Mouse (Mus musculus) thymus, postnatal 10 days (tissue): Measurements from ENCODE around the gene Ddx19b.
"Not testable (repeated sequence)": the region's sequence is repeated elsewhere in the genome, so short reads cannot be mapped to it uniquely, and the experiment has no call there.

Source experiments
- DNase-seq, 2 experiments: peaks; one replicate each; pipeline ENCODE4 v3.0.0; 2021; ENCODE audit warnings: low spot score in 2 of 2

Ddx19b gene

DNA sequence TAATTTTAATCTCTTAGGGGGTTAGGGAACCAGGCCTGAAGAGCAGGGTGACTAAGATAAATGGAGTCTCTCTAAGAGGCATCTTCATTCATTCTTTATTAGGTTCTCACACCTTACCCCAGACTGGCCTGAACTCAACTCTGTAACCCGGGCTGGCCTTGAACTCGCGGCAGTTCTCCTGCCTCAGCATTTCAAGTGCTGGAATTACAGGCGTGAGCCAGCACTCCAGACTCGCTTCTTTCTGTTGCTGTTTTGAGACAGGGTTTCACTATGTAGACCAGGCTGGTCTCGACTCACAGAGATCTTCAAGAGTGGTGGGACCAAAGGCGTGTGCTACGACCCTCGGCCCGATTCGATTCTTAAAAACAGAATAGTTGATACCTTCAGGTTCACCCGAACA is 2.7 kb upstream of the Ddx19b start:
- peak in 1 of 2 experiments; percentile 15 for DNase-seq

DNA sequence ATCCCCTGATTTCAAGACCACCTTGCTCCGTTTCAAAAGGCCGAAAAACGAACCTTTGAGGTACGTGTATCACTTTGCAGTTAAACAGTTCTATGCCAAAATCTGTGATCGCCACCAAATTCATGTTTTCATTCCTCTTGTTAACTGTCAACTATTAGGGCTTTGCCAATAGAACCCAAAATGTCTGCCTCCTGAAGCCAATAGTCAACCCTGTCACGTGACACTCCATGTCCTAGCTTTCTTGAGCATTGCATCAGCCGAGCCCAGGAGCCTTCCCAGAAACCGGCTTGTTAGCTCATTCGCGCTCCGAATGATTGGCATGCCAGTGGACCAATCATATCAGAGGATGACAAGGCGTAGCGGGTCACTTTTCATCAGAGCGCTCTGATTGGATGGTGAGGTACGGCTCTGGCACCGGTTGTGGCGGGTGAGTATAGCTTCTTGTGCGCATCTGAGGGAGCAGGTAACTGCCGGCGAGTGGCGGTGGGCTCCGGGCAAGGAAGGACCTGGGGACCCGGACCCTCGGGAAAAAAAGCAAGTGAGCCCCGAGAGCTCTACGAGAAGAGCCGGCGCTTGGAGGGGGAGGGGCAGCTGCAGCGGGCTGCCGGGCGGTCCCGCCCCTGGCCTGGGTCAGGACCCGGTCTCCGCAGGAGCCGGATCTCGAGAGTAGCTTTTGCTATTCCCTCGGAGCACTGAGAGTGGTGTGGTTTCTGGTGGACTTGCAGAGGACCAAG is 2.1 kb upstream of the Ddx19b start:
- peak; percentile 95 to 97 for DNase-seq

DNA sequence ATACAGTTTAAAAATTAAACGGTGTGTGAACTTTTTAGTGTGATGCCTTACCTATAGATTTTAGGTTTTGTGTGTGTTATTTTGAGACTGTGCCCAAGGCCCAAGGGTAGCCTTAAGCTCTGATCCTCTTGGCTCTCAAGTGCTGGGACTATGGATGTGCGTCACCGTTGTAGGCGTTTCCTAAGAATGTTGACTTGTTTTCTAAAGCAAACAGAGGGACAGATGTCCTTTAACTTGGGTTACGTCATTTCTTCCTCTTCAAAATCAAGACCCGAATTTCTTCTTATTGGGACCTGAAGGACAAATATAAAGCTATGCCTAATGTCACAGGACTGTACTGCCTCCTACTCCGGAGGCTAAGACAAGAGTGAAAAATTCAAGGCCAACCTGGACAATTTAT is 1.4 kb upstream of the Ddx19b start, which contains the start of gene Aars:
Gene Aars, plus strand, starts transcription at position 229 of the 400 bp plus-strand sequence.
- no peak for DNase-seq

DNA sequence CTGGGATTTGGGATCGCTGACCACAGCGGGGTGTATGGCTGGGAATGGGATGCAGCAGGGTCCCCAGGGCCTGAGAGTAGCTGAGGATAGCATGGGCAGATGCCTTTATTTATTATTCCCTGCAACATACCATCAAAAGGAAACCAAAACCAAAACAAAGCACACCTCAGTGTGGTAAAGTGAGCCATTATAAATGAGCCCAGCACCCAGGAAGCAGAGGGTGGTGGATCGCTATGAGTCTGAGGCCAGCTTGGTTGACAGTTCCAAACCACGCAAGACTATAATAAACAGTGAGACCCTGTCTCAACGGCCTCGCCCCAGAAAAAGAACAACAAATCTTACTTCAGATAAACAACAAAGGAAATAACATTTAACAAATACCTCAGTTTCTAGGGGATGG is 1.5 kb downstream of the Ddx19b start:
- DNase-seq = no peak

DNA sequence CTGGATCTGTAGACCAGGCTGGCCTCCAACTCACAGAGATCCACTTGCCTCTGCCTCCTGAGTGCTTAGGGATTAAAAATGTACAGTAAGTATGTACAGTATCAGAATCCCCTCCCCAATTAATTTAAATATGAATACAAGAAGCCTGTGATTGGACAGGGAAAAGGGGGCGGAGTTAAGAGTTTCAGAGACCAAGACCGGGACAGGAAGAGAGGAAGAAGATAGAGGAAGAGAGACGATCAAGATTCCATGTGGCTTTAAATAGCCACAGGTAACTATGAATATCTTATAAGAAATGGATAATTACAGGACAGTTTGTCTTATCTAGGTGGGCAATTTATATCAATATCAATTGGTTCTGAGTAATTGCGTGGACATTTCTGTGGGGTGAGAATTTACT is 2.0 kb downstream of the Ddx19b start:
- no peak for DNase-seq

DNA sequence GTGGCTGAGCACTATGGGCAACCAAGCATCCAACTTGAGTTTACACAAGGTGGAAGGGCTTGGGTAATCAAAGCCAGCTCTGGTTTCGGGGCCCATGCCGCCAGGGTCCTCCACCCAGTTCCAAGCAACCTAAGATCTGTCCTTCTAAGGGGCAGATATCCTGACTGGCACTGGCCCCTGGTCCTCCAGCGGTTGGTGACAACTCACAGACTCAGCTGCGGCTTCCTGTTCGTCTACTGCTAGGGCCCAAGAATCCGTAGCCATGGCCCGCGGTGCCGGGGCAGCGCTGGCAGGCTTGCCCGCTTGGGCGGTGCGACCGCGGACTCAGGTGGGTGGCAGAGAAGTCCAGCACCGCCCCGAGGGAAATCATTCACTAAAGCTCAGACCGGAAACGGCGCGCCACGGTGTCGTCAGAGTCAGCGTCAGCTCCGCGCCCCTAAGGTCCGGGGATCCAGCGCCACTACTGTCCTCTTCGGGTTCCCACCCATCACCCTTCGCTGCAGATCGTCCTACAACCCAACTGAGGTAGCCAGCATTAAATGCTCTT is 4.1 kb downstream of the Ddx19b start:
- DNase-seq = peak; percentile 43 to 70

DNA sequence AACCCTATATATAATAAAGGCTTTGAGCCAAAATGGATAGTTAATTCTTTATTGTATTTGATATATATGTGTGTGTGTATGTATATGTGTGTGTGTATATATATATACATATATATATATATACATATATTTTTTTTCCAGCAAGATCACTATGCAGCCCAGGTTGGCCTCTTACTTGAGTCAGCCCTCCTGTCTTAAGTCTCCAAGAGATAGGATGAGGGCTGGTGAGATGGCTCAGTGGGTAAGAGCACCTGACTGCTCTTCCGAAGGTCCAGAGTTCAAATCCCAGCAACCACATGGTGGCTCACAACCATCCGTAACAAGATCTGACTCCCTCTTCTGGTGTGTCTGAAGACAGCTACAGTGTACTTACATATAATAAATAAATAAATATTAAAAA is 4.9 kb downstream of the Ddx19b start:
- not testable (repeated sequence) for DNase-seq

DNA sequence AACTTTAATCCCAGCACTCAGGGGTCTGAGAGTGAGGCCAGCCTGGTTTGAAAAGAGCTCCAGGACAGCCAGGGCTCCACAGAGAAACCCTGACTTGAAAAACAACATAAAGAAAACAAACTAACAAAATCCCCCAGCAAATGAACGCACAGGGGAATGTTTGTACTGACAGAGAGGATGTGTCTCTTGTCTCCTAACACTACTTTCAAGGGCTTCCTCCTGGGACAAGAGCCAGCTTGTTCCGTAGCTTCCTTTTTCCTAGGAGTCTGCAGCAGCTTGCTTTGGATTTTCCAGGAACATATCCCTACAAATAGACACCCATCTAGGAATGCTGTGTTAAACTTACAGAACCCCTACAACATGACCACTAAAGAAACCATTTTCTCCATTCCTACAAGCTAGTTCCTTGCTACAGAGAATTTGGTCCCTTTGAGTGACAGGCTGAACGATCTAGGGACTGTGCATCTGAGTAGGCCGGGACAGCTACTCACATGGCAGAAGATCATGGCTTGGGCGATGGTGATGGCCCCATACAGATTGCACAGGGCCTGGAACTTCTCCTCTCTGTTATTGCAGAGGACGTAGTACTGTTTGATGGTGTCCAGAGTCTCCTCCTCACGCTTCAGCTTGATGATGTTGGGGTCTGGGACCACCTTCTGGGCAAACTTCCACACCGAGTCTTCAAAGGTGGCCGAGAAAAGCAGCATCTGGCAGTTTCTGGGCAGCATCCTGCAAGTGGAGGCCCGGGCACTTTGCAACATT is 21.1 kb downstream of the Ddx19b start:
- DNase-seq = not testable (repeated sequence)

DNA sequence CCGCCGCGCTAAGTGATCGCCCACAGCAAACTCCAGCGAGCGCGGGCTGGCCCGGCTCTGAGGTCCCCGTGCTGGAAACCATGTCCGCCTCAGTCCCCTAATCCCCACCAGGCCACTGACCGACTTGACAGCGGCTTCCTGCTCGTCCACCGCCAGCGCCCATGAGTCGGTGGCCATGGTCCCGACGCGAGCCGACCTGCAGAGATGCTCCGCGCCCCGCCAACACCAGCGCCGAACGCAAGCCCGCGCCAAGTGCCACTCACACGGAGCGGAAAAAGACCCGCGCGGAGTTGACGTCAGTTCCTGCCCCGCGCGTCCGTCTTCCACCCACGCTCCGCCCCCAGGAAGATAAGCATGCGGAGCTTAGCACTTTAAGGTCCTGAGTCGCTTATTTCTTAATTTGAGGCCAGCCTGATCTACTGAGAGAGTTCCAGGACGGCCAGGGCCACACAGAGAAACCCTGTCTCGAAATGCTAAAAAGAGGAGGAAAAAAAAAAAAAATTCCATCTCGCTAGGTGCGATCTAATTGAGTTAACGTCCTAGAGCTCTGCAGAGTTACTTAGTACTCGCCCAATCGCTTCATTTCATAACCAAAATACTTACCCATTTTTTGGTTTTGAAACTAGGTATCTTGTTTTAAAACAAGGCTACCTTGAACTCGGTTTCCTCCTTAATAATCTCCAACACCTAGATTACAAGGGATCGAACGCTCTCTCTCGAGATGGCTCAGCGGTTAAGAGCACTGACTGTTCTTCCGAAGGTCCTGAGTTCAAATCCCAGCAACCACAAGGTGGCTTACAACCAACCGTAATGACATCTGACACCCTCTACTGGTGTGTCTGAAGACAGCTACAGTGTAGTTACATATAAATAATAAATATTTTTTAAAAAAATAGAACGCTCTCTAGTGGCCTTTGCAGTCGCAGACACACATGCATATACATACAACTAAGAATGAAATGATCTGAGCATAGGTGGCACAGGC is 33.7 kb downstream of the Ddx19b start, which contains the start of gene Ddx19a:
Gene Ddx19a, minus strand, starts transcription at position 254 of the 985 bp plus-strand sequence.
- peak; percentile 80 to 83 for DNase-seq

DNA sequence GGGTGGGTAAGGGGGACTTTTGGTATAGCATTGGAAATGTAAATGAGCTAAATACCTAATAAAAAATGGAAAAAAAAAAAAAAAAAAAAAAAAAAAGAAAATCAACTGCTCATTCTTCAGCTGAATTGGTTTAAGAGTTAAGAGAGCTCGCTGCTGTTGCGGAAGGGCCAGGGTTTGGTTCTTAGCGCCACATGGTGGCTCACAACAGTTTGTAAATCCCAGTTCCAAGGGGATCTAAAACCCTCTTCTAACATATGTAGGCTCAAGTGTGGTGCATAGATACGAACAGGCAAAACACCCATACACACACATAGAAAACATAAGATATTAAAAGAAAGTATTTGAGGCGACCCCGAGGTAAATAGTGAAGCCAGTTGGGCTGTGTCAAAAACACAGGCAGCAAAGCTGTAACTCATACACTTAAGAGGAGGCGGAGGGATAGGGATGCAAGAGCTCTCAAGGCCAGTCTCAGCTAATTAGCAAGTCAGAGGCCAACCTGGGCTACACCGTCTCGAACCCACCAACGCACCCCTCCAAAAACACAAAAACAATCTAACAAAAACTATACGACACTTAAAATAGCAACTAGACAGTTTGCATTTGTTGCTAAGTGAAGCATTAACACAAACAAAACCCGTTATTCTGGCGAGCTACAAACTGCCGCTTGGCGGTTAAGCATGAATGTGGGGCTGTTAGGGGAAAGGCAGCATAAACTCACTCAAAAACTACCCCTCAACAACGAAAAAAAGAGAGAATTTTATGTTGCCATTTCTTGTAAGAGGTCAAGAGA is 34.7 kb downstream of the Ddx19b start:
- no peak for DNase-seq

DNA sequence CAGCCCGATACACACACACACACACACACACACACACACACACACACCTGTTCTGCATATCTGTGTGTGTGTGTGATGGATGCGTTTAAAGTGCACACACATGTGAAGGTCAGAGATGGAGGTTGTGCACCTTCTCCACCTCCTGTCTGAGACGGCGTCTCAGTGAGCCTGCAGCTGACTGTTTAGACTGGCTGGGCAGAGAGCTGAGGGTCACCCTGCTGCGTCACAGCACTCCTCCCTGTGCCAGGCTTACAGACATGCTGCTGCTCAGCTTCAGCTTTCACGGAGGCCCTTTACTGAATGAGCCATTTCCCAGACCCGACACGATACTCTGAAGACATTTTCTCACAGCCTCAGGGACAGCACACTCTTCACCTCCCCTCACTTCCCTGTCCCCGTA is 41.5 kb downstream of the Ddx19b start:
- no peak for DNase-seq

DNA sequence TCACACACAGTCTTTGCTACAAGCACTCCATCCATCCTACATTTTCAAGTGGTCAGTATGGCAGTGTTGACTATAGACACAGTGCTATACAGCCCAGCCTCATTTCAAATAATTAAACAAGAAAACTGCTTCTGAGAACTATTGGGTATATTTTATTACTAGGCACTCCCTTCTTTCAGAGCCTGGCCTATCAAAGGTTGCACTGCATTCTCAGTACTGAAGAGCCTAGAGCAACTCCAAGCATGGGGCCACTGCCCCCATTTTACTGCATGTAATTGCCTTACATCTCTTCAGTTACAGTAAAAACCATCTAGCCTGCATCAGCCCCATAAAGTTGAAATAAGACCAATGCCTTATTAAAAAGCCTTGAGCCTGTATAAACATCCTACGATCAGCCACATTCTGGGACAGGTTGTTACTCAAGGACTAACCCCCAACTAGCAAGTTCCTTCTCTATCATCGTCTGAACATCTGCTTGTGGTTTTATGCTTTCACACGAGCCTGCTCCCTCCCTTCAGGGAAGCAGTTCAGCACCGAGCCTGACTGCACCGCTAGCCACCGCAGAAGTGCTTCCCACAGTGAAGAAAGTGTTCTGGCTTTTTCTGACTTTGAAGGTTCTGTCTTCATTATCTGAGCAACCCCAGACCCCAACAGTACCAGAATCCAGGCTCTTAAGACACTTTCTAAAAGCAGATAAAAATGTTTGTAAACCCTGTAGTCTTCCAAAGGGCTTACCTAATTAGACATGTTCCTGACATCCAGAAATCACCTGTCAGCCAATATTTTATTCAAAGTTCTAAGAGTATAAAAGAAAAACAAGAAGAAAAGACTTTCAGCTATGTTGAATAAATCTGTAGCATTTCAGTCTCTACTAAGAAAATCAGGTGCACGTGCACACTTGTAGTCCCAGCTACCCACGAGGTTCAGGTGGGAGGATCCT is 43.5 kb downstream of the Ddx19b start:
- DNase-seq = peak; percentile 46 to 49

DNA sequence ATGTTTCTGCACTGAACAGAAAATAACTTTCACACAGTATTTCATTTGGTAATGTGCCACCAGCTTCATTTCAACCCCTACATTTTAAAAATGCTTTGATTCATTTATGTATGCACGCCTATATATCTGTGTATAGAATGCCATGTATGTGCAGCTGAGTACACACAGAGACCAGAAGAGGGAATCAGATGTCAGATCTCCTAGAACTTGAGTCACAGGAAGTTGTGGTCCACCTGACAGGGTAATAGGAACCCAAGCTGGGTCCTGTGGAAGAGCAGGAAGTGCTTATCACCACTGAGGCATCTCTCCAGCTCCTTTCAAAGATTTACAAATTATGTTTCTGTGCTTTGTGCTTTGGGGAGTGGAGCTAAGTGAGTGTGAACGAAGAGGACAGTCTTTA is 50.2 kb downstream of the Ddx19b start:
- DNase-seq = no peak

DNA sequence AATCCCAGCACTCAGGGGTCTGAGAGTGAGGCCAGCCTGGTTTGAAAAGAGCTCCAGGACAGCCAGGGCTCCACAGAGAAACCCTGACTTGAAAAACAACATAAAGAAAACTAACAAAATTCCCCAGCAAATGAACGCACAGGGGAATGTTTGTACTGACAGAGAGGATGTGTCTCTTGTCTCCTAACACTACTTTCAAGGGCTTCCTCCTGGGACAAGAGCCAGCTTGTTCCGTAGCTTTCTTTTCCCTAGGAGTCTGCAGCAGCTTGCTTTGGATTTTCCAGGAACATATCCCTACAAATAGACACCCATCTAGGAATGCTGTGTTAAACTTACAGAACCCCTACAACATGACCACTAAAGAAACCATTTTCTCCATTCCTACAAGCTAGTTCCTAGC is 53.6 kb downstream of the Ddx19b start:
- not testable (repeated sequence) for DNase-seq

DNA sequence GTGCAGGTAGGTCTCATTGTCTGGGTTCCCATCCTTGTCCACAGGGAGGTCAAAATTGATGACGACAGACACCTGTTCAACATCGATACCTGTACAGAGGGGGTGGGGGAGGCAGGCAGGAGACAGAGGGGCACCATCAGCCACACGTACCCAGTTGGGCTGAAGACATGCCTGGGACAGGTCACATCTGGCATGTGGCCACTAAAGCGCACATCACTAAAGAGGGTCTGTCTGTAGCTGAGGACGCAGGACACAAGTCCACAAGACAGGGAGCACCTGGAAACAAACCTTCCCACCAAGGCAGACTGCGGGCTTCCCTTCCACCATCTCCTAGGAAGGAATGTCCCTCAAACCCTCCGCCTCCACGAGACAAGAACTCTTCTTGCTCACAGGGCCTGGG is 55.0 kb downstream of the Ddx19b start:
- DNase-seq = not testable (repeated sequence)

DNA sequence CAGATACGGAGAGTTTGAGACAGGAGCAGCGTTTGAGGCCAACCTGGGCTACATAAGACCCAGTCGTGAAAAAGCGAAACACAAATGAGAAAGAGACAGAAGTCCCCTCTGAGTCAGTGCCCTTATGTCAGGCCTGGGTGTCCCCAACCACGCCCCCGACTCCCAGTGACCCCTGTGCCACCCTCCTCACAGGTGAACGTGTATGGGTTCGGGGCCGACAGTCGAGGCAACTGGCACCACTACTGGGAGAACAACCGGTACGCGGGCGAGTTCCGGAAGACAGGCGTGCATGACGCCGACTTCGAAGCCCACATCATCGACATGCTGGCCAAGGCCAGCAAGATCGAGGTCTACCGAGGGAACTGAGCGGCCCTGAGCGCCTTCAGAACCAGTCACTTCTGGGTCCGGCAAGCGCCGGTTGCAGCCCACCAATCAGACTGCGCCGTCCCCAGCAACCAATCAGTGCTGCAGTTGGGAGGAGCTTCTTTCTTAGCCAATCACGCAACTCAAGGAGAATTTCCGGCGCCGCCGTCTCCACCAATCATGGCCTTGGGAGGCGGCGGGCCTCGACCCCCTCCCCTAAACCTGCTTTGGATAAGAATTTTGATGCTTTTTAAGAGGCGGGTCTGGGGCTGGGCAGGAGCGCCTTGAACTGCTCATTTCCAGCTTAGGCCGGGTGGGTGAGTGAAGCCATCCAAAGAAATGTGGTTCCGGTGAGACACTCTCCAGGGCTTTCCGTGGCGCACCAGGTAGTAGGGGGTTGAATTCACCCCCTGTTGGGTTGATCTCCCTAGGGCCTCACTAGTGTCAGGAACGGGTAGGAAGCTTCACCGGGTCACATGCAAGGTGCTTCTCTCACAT is 61.4 kb downstream of the Ddx19b start:
- DNase-seq = peak; percentile 88 to 89

DNA sequence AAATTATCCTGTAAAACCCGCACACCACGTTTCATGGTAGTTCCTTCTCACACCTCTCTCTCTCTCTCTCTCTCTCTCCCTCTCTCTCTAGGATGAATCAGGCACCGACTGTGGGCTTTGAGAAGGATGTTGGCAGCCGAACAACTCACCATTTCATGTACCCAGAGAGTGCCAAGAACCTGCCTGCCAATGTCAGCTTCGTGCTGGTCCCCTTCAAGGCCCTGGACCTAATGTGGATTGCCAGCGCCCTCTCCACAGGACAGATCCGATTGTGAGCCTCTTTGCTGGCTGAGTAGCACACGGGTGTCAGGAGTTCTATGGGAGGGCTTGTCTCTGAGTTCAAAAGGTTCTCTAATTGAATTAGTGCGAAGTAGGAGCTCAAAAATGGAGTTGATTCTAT is 64.2 kb downstream of the Ddx19b start:
- DNase-seq = no peak

DNA sequence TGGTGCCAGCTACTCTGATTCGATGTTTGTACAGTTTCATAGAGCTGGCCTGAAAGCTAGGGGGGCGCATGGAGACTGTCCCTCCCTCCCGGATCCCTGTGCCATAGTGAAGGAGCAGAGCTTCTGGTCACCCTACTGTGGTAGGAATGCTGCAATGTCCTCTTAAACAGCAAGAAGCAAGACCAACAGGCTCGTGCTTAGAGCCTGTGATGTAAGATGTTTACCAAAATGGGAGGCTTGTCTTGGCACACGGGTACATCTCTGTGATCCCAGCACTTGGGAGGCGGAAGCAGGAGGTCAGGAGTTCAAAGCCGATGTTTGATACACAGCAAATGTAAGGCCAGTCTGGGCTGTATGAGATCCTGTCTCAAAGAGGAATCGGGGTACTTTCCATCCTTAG is 65.0 kb downstream of the Ddx19b start:
- DNase-seq = no peak

DNA sequence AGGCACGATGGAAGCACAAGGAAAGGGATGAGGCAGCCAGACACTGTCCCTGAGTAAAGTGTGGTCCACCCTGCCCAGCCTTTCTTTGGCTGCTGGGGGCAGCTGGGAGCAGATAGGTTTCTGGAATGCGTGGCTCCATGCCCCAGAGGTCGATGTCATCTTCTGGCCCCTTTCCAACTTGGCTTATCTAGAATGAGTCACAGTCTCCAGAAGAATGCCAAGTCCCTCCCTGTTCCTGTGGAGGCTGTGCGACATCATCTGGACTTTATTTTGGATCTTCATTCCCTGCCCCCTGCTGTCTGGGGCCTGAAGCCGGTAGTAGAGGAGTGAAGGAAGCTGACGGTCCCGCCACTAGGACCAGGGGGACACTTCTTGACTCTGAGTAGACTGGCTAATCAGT is 66.0 kb downstream of the Ddx19b start:
- DNase-seq = no peak
